Mouse (Mus musculus): ENCODE measurements around the gene Rapgef5. TPM values are rescaled to one million over a fixed set of nuclear protein-coding genes. Genes with fewer than 3 reads are reported as not detected.

Gene Rapgef5
- polyA plus RNA-seq, 1 experiment, result 0.04 TPM

GRCm38 (mm10) chr12:117653920-117654472 lies 137.7 kb downstream of the Rapgef5 start:
- H3K79me2 ChIP-seq (ENCODE audit: control insufficient read depth, insufficient read depth), result no peaks in the 10 kb centered on the region
- TF ChIP-seq MYOG (IDR thresholded peaks at IDR 0.05; ENCODE audit: control insufficient read depth, extremely low read depth, insufficient read length) (no peak), CEBPB (IDR thresholded peaks at IDR 0.05; ENCODE audit: low read depth) (no peak), USF1 (IDR thresholded peaks at IDR 0.05; ENCODE audit: low read depth) (no peak), MYOD1 (IDR thresholded peaks at IDR 0.05; ENCODE audit: control insufficient read depth, insufficient read length, low read depth) (no peak), FOSL1 (IDR thresholded peaks at IDR 0.05; ENCODE audit: insufficient read depth, low read length, poor library complexity, severe bottlenecking) (no peak)
- peaks cover 3% of the 10 kb centered on the region for H3K27me3 ChIP-seq (ENCODE audit: control insufficient read depth, insufficient read depth, insufficient read length)
- no peaks in the 10 kb centered on the region for H3K79me3 ChIP-seq (ENCODE audit: low read depth)
- H3K36me3 ChIP-seq (ENCODE audit: control insufficient read depth, insufficient read depth), result no peaks in the 10 kb centered on the region
- no peak overlapping the region for H3K4me3 ChIP-seq (ENCODE audit: insufficient read depth, poor library complexity, severe bottlenecking)
- no peak overlapping the region for H3ac ChIP-seq (ENCODE audit: control insufficient read depth, insufficient read length, low read depth)

GRCm38 (mm10) chr12:117656935-117657334 lies 140.7 kb downstream of the Rapgef5 start:
- TF ChIP-seq MAX (IDR thresholded peaks at IDR 0.05) (no peak), MYOG (IDR thresholded peaks at IDR 0.05; ENCODE audit: control insufficient read depth, extremely low read depth, insufficient read length) (no peak), MYOD1 (IDR thresholded peaks at IDR 0.05; ENCODE audit: control insufficient read depth, insufficient read length, low read depth) (no peak)
- H3ac ChIP-seq (ENCODE audit: control insufficient read depth, insufficient read length, low read depth), result no peak overlapping the region
- no peaks in the 10 kb centered on the region for H3K27me3 ChIP-seq (ENCODE audit: control insufficient read depth, insufficient read depth, insufficient read length)
- no peaks in the 10 kb centered on the region for H3K79me2 ChIP-seq (ENCODE audit: control insufficient read depth, insufficient read depth)
- H3K79me3 ChIP-seq (ENCODE audit: low read depth), result no peaks in the 10 kb centered on the region
- H3K4me3 ChIP-seq (ENCODE audit: insufficient read depth, poor library complexity, severe bottlenecking), result no peak overlapping the region
- H3K36me3 ChIP-seq (ENCODE audit: control insufficient read depth, insufficient read depth), result no peaks in the 10 kb centered on the region

- no peaks in the 10 kb centered on the region for H3K79me2 ChIP-seq (ENCODE audit: control insufficient read depth, insufficient read depth)
- H3K79me3 ChIP-seq (ENCODE audit: low read depth), result no peaks in the 10 kb centered on the region
- no peak overlapping the region for H3K4me3 ChIP-seq (ENCODE audit: insufficient read depth, poor library complexity, severe bottlenecking)
- no peaks in the 10 kb centered on the region for H3K36me3 ChIP-seq (ENCODE audit: control insufficient read depth, insufficient read depth)
- TF ChIP-seq MAX (IDR thresholded peaks at IDR 0.05), result no peak
- no peak for TF ChIP-seq FOSL1 (IDR thresholded peaks at IDR 0.05; ENCODE audit: insufficient read depth, low read length, poor library complexity, severe bottlenecking)
- TF ChIP-seq USF1 (IDR thresholded peaks at IDR 0.05; ENCODE audit: low read depth), result no peak
- no peak for TF ChIP-seq MYOG (IDR thresholded peaks at IDR 0.05; ENCODE audit: control insufficient read depth, extremely low read depth, insufficient read length)
- no peak for TF ChIP-seq MYOD1 (IDR thresholded peaks at IDR 0.05; ENCODE audit: control insufficient read depth, insufficient read length, low read depth)
- no peak for TF ChIP-seq CEBPB (IDR thresholded peaks at IDR 0.05; ENCODE audit: low read depth)
- no peak for TF ChIP-seq CTCF (IDR thresholded peaks at IDR 0.05; ENCODE audit: control insufficient read depth, insufficient read depth, insufficient read length)
- H3K27me3 ChIP-seq (ENCODE audit: control insufficient read depth, insufficient read depth, insufficient read length), result no peaks in the 10 kb centered on the region
- no peak overlapping the region for H3ac ChIP-seq (ENCODE audit: control insufficient read depth, insufficient read length, low read depth)
These were observed 141.5 kb downstream of the Rapgef5 start for GRCm38 (mm10) chr12:117657766-117658165.

GRCm38 (mm10) chr12:117658821-117659220 lies 142.5 kb downstream of the Rapgef5 start:
- TF ChIP-seq MYOD1 (IDR thresholded peaks at IDR 0.05; ENCODE audit: control insufficient read depth, insufficient read length, low read depth), result no peak
- TF ChIP-seq CTCF (IDR thresholded peaks at IDR 0.05; ENCODE audit: control insufficient read depth, insufficient read depth, insufficient read length), result no peak
- no peak for TF ChIP-seq MYOG (IDR thresholded peaks at IDR 0.05; ENCODE audit: control insufficient read depth, extremely low read depth, insufficient read length)
- TF ChIP-seq USF1 (IDR thresholded peaks at IDR 0.05; ENCODE audit: low read depth), result no peak
- TF ChIP-seq CEBPB (IDR thresholded peaks at IDR 0.05; ENCODE audit: low read depth), result no peak
- TF ChIP-seq FOSL1 (IDR thresholded peaks at IDR 0.05; ENCODE audit: insufficient read depth, low read length, poor library complexity, severe bottlenecking), result no peak
- TF ChIP-seq MAX (IDR thresholded peaks at IDR 0.05), result no peak
- Histone ChIP-seq H3K79me3 (ENCODE audit: low read depth) (no peaks in the 10 kb centered on the region), H3K36me3 (ENCODE audit: control insufficient read depth, insufficient read depth) (no peaks in the 10 kb centered on the region), H3K79me2 (ENCODE audit: control insufficient read depth, insufficient read depth) (no peaks in the 10 kb centered on the region), H3K27me3 (ENCODE audit: control insufficient read depth, insufficient read depth, insufficient read length) (no peaks in the 10 kb centered on the region), H3K4me3 (ENCODE audit: insufficient read depth, poor library complexity, severe bottlenecking) (no peak overlapping the region), H3ac (ENCODE audit: control insufficient read depth, insufficient read length, low read depth) (no peak overlapping the region)

GRCm38 (mm10) chr12:117660361-117660760 lies 144.1 kb downstream of the Rapgef5 start:
- TF ChIP-seq MAX (IDR thresholded peaks at IDR 0.05), result no peak
- Histone ChIP-seq H3K4me3 (ENCODE audit: insufficient read depth, poor library complexity, severe bottlenecking) (no peak overlapping the region), H3K27me3 (ENCODE audit: control insufficient read depth, insufficient read depth, insufficient read length) (no peaks in the 10 kb centered on the region), H3K79me3 (ENCODE audit: low read depth) (no peaks in the 10 kb centered on the region), H3K79me2 (ENCODE audit: control insufficient read depth, insufficient read depth) (no peaks in the 10 kb centered on the region), H3K36me3 (ENCODE audit: control insufficient read depth, insufficient read depth) (no peaks in the 10 kb centered on the region), H3ac (ENCODE audit: control insufficient read depth, insufficient read length, low read depth) (no peak overlapping the region)

GRCm38 (mm10) chr12:117661871-117662270 lies 145.6 kb downstream of the Rapgef5 start:
- Histone ChIP-seq H3K79me3 (ENCODE audit: low read depth) (no peaks in the 10 kb centered on the region), H3K36me3 (ENCODE audit: control insufficient read depth, insufficient read depth) (no peaks in the 10 kb centered on the region), H3K79me2 (ENCODE audit: control insufficient read depth, insufficient read depth) (no peaks in the 10 kb centered on the region), H3ac (ENCODE audit: control insufficient read depth, insufficient read length, low read depth) (no peak overlapping the region), H3K4me3 (ENCODE audit: insufficient read depth, poor library complexity, severe bottlenecking) (no peak overlapping the region), H3K27me3 (ENCODE audit: control insufficient read depth, insufficient read depth, insufficient read length) (no peaks in the 10 kb centered on the region)
- TF ChIP-seq FOSL1 (IDR thresholded peaks at IDR 0.05; ENCODE audit: insufficient read depth, low read length, poor library complexity, severe bottlenecking) (no peak), CTCF (IDR thresholded peaks at IDR 0.05; ENCODE audit: control insufficient read depth, insufficient read depth, insufficient read length) (no peak), CEBPB (IDR thresholded peaks at IDR 0.05; ENCODE audit: low read depth) (no peak), MAX (IDR thresholded peaks at IDR 0.05) (no peak), USF1 (IDR thresholded peaks at IDR 0.05; ENCODE audit: low read depth) (no peak), MYOG (IDR thresholded peaks at IDR 0.05; ENCODE audit: control insufficient read depth, extremely low read depth, insufficient read length) (no peak), MYOD1 (IDR thresholded peaks at IDR 0.05; ENCODE audit: control insufficient read depth, insufficient read length, low read depth) (no peak)
